Mouse (Mus musculus): ENCODE measurements around the gene Pga5. TPM values are rescaled to one million over a fixed set of nuclear protein-coding genes. Genes with fewer than 3 reads are reported as not detected.

Gene Pga5
- not detected in 2 replicates for total RNA-seq (2014; rRNA removed)
- not detected in 2 replicates for polyA plus RNA-seq (2015; fragmentation: Nextera tagmentation; extraction: Ambion mirVana)

- Histone ChIP-seq H3K9ac (no peak within 1 kb of the TSS), H3K9me3 (ENCODE audit: low read length) (no peaks in the 10 kb centered on the region), H3K4me1 (ENCODE audit: insufficient read depth) (peaks cover 4% of the 10 kb centered on the region; the same call in 1 of the 2 replicates), H3K4me3 (ENCODE audit: low read depth, low read length) (no peak within 1 kb of the TSS), H3K27ac (ENCODE audit: low read depth, low read length) (no peak within 1 kb of the TSS), H3K36me3 (ENCODE audit: insufficient read depth) (no peaks in the 10 kb centered on the region), H3K27me3 (ENCODE audit: insufficient read depth, low read length) (no peaks in the 10 kb centered on the region), H3K4me2 (ENCODE audit: low read depth) (no peak within 1 kb of the TSS)
- 33% methylated on average over 6 of the region's 6 CpGs for WGBS
- DNase-seq (peak; percentile 89), ATAC-seq (peak; percentile 44)
- TF ChIP-seq CTCF (IDR thresholded peaks at IDR 0.05; ENCODE audit: low read depth): peak; percentile 91
Measured at GRCm38 (mm10) chr19:10677915-10678771, at the start of gene Pga5. Pga5 (minus strand) TSS chr19:10678071.

- Histone ChIP-seq H3K4me1 (ENCODE audit: insufficient read depth) (peaks cover 7% of the 10 kb centered on the region; the same call in 1 of the 2 replicates), H3K27ac (ENCODE audit: low read depth, low read length) (no peak overlapping the region), H3K36me3 (ENCODE audit: insufficient read depth) (no peaks in the 10 kb centered on the region), H3K27me3 (ENCODE audit: insufficient read depth, low read length) (no peaks in the 10 kb centered on the region), H3K4me3 (ENCODE audit: low read depth, low read length) (no peak overlapping the region), H3K9me3 (ENCODE audit: low read length) (no peaks in the 10 kb centered on the region), H3K9ac (no peak overlapping the region), H3K4me2 (ENCODE audit: low read depth) (no peak overlapping the region)
- WGBS: 80% methylated on average over 13 of the region's 13 CpGs
- no peak for TF ChIP-seq CTCF (IDR thresholded peaks at IDR 0.05; ENCODE audit: low read depth)
- DNase-seq (no peak), ATAC-seq (no peak)
Measured at GRCm38 (mm10) chr19:10724629-10725363, 46.9 kb upstream of the Pga5 start.

- DNase-seq (no peak), ATAC-seq (peak; percentile 60)
- Histone ChIP-seq H3K4me3 (ENCODE audit: low read depth, low read length) (no peak overlapping the region), H3K27me3 (ENCODE audit: insufficient read depth, low read length) (no peaks in the 10 kb centered on the region), H3K9me3 (ENCODE audit: low read length) (no peaks in the 10 kb centered on the region), H3K9ac (no peak overlapping the region), H3K27ac (ENCODE audit: low read depth, low read length) (peak overlapping the region; percentile 66), H3K36me3 (ENCODE audit: insufficient read depth) (no peaks in the 10 kb centered on the region), H3K4me2 (ENCODE audit: low read depth) (no peak overlapping the region), H3K4me1 (ENCODE audit: insufficient read depth) (peaks cover 7% of the 10 kb centered on the region; the same call in 1 of the 2 replicates)
- 38% methylated on average over 5 of the region's 5 CpGs for WGBS
- no peak for TF ChIP-seq CTCF (IDR thresholded peaks at IDR 0.05; ENCODE audit: low read depth)
Measured at GRCm38 (mm10) chr19:10723649-10724048, 45.8 kb upstream of the Pga5 start.

GRCm38 (mm10) chr19:10723084-10723483 is 45.2 kb upstream of the Pga5 start:
- ATAC-seq: peak; percentile 42
- Histone ChIP-seq H3K4me2 (ENCODE audit: low read depth) (no peak overlapping the region), H3K27me3 (ENCODE audit: insufficient read depth, low read length) (no peaks in the 10 kb centered on the region), H3K9ac (no peak overlapping the region), H3K4me3 (ENCODE audit: low read depth, low read length) (no peak overlapping the region), H3K27ac (ENCODE audit: low read depth, low read length) (peak overlapping the region; percentile 66; the same call in 1 of the 2 replicates), H3K4me1 (ENCODE audit: insufficient read depth) (peaks cover 7% of the 10 kb centered on the region; the same call in 1 of the 2 replicates), H3K36me3 (ENCODE audit: insufficient read depth) (no peaks in the 10 kb centered on the region), H3K9me3 (ENCODE audit: low read length) (no peaks in the 10 kb centered on the region)
- WGBS: 22% methylated on average over 13 of the region's 13 CpGs
- TF ChIP-seq CTCF (IDR thresholded peaks at IDR 0.05; ENCODE audit: low read depth): no peak
- DNase-seq: no peak

- no peaks in the 10 kb centered on the region for H3K36me3 ChIP-seq (ENCODE audit: insufficient read depth)
- no peaks in the 10 kb centered on the region for H3K9me3 ChIP-seq (ENCODE audit: low read length)
- no peaks in the 10 kb centered on the region for H3K27me3 ChIP-seq (ENCODE audit: insufficient read depth, low read length)
- H3K9ac ChIP-seq: no peak overlapping the region
- no peak overlapping the region for H3K4me3 ChIP-seq (ENCODE audit: low read depth, low read length)
- ATAC-seq: no peak
- WGBS: 69% methylated on average over 5 of the region's 5 CpGs
- TF ChIP-seq CTCF (IDR thresholded peaks at IDR 0.05; ENCODE audit: low read depth): no peak
- DNase-seq: no peak
- H3K4me2 ChIP-seq (ENCODE audit: low read depth): no peak overlapping the region
- H3K27ac ChIP-seq (ENCODE audit: low read depth, low read length): no peak overlapping the region
- H3K4me1 ChIP-seq (ENCODE audit: insufficient read depth): peaks cover 7% of the 10 kb centered on the region; the same call in 1 of the 2 replicates
Measured at GRCm38 (mm10) chr19:10721064-10721463, 43.2 kb upstream of the Pga5 start.

- no peak overlapping the region for H3K9ac ChIP-seq
- WGBS: 27% methylated on average over 3 of the region's 3 CpGs
- DNase-seq: no peak
Measured at GRCm38 (mm10) chr19:10720524-10720923, 42.7 kb upstream of the Pga5 start.

More at GRCm38 (mm10) chr19:10720524-10720923, 42.7 kb upstream of the Pga5 start:
- Histone ChIP-seq H3K27me3 (ENCODE audit: insufficient read depth, low read length) (no peaks in the 10 kb centered on the region), H3K9me3 (ENCODE audit: low read length) (no peaks in the 10 kb centered on the region), H3K36me3 (ENCODE audit: insufficient read depth) (no peaks in the 10 kb centered on the region), H3K27ac (ENCODE audit: low read depth, low read length) (no peak overlapping the region), H3K4me3 (ENCODE audit: low read depth, low read length) (no peak overlapping the region), H3K4me2 (ENCODE audit: low read depth) (no peak overlapping the region), H3K4me1 (ENCODE audit: insufficient read depth) (peaks cover 7% of the 10 kb centered on the region; the same call in 1 of the 2 replicates)
- ATAC-seq: no peak
- no peak for TF ChIP-seq CTCF (IDR thresholded peaks at IDR 0.05; ENCODE audit: low read depth)

All from forebrain, postnatal 0 days (tissue).